Mouse (Mus musculus) brain, adult 2 months (tissue): ENCODE measurements at regions not wholly inside any gene's neighbourhood (a gene's known extent, or its start where the extent isn't known, plus 50 kb on each side); places are given as distances from the start of the nearest gene placed in this dataset.
A peak's percentile ranks its signal among the peaks of the same experiment; 100 is the strongest.
"Not testable (repeated sequence)": the region's sequence is repeated elsewhere in the genome, so short reads cannot be mapped to it uniquely, and the experiment has no call there.

Experiments used
- DNase-seq: peaks from one replicate; pipeline ENCODE4 v3.0.0; 2011; ENCODE audit warnings: low read depth, low spot score

GRCm38 (mm10) chr2:17845447-17846092 lies 114.3 kb upstream of the Nebl start:
- not testable (repeated sequence) for DNase-seq

- peak; percentile 70 for DNase-seq
Observed at GRCm38 (mm10) chr2:17844662-17845446, 113.6 kb upstream of the Nebl start.

GRCm38 (mm10) chr2:17841963-17842362 lies 110.7 kb upstream of the Nebl start:
- peak; percentile 56 for DNase-seq

- no peak for DNase-seq
Observed at GRCm38 (mm10) chr2:17841546-17841945, 110.3 kb upstream of the Nebl start.

DNA sequence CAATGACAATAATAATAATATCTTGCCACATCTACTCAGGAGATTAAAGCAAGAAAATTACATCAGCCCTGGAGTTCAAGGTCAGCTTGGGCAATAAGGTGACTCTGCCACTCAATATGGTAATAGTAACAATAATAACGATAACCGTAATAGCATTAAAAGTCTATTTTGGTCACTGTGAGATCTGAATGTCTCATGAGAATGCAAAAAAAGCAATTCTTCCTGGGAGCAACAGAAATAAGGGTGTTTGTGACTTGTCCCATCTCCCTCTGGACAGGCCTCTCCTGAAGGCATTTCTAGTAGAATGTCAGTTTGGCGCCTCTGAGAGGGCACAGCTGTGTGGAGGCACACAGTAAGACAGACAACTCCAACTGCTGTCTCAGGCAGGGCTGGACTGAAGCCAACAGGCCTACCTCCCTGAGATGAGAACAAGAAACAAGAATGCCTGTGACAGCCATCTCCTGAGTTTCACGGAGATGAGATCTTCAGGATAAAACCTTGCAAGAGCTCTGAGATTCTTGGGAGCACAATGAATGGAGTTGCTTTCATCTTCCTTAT lies 109.8 kb upstream of the Nebl start:
- peak; percentile 43 for DNase-seq

GRCm38 (mm10) chr2:17839649-17840048 lies 108.4 kb upstream of the Nebl start:
- DNase-seq = no peak

DNA sequence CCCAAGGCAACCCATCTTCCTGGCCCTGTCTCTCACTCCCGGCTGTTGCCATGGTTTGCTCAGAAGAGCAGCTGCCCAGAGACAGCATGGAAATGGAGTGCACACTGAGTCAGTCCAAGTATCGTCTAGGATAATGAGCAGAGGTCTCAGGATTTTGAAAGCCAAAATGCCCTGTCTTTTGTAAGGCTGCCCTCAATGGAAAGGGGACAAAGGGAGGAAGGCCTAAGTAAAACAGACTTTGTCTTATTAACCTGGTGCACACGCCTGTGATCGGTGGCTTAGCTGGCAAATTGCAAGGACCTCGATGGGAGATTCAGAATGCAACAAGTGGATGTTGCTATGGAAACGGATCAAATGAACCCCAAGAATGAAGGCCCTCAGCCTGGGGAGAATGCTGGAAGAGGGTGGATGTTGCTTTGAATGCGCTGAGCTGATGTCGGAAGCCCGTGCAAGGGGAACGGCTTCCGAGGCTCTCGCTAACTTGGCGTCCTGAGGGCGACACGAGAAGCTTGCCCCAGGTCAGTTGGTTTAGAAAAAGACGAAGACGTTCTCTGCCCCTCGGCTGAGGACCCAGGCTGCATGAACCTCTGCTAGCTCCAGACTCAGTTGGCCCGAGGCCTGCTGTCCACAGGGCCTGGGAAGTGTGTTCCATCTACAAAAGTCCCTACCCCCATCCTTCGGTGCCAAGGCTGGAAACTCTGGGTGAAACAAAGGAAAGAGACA lies 107.8 kb upstream of the Nebl start:
- peak; percentile 45 for DNase-seq

DNA sequence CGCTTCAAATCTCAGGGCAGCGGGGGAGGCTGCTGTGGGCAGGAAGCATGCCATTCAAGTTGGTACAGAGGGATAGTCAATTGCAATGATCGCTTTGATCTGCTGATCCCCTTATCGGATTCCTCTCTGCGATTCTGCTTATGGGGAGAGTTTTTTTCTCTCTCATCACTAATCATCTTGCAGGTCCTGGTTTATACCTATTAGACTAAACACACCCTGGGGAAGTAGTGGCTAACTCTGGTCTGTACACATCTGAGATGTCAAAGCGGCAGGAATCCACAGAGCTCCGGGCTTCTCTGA lies 107.1 kb upstream of the Nebl start:
- no peak for DNase-seq

DNA sequence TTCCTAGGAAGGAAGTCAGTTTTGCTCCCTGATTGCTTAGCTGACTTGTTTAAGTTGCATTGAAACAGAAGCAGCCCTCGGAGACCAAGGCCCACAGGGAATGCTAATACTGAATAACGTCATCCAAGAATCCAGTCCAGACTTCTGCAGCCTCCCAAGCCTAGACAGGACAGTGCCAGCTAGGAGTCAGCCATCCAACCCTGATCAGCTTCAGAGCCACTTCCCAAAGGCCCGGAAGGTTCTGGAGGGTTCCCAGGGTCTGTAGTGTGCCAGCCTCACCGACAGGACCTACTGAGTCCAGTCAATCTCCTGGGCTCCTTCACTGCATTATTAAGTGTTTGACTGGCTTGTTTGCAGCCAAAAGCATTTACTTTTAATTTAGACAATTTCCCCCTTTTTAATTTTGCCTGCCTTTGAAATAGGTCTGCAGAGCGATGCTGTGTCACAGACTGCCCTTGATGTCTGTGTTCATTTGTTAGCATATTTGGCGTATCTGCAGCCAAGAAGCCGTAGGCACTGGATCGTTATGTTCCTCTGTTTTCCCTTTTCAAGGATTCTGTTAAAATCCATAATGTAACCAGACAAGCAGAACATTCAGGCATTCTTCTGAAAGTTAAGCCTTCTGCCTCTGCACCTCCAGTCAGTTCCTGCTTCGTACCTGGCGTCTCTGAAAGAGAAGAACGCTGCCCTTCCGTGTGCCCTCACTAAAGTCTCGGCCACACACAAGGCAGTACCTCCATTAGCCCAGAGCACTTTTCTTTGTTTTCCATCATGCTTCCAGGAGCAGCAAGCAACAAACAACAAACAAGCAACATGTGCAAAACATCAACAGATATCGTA lies 106.5 kb upstream of the Nebl start:
- peak; percentile 40 for DNase-seq

GRCm38 (mm10) chr2:17832726-17833125 lies 101.5 kb upstream of the Nebl start:
- no peak for DNase-seq

DNA sequence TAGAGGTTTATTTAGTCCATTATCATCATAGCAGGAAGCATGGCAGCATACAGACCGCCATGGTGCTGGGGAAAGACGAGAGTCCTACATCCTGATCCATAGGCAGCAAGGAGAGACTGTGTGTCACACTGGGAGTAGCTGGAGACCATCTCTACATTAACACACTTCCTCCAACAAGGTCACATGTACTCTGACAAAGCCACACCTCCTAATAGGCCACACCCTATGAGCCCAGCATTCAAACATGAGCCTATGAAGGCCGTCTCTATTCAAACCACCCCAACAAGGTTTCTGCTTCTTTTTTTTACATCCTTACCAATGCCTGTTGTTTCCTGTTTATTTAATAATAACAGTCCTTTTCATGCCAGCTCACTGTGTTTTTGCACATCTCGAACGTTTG lies 99.0 kb upstream of the Nebl start:
- DNase-seq = no peak

GRCm38 (mm10) chr2:17825271-17825670 lies 94.0 kb upstream of the Nebl start:
- DNase-seq = no peak

- no peak for DNase-seq
Observed at GRCm38 (mm10) chr2:17824176-17824575, 92.9 kb upstream of the Nebl start.

DNA sequence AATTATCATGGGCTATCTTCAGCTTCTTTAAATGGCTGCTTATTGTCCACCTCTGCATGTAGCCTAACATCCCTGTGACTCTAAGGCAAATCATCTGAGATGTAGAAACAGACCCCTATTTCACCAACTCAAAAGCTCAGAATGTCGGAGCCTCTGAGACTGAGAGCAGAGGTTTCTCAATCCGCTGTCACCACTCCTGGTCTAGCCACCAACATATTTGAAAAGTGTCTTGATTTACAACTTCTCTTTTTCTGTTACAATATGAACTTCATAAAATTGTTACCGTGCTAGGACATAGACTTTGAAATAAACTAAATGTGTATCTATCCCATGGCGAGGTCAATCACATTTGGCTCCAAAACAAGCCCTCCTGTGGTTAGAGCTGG lies 91.3 kb upstream of the Nebl start:
- no peak for DNase-seq

DNA sequence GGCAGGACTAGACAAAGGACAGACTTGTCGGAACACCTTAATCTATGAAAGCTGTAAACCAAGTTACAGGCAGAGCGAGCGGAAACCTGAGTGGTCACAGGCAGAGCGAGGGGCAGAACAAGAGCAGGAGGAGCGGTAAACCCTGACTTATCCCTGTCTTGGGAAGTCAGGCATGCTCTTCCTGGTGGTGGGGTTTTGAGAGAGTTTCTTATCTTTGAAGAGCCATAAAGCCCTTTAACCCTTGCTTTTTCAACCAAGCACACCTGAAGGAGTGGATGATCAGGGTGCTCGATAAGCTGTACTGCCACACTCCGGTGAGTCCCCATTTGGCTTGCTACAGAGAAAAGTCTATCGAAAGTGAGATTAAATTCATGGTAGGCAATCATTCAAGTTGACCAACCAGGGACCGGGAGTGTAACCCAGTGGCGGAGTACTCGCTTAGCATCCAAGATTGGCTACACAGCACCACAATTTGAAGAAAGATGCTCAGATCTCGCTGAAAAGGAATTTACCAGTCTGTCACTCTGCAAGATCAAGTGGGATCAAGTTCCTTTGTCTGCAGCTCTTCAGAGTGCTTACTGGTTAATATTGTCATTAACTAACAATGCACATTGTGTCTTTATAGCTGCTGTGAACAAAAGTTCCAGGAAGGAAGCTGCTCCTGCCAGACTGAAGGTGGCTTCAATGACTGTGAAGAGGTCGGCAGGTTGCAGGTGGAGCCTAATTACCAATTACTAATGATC lies 90.8 kb upstream of the Nebl start:
- no peak for DNase-seq

DNA sequence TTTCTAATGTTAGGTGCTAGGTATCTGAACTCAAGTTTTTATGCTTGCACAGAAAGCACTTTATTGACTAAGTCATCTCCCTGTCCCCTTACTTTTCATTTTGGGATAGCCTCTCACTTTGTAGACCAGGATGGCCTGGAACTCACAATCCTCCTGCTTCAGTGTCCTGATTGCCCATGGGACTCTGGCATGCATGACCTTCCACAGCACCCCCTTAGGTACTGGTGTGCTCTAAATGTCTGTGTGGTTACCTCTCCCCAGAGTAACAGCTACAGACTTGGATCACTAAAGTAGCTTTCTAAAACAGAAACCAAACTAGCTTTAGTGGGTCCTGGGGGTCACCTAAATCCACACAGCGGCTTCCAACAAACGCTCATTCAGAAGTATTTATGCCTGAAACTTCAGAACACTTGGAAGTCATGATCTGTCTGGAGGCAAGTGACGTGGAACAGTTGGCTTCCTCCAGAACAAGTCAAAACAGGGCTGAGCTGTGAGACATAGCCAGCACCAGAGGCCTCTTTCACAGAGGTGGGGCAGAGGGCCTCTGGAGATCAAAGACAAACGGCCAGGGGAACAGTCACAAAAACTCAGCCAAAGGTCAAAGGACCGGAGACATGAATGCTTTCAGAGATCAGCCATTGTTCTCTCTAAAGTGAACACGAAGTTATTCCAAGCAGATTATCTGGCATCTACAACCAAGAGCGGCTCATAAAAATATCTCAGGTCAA lies 80.8 kb upstream of the Nebl start:
- DNase-seq = no peak
